Mouse (Mus musculus) neural tube, embryonic 13.5 days (tissue): Measurements from ENCODE around the gene Aes. TPM values are rescaled to one million over a fixed set of nuclear protein-coding genes. Genes with fewer than 3 reads are reported as not detected.

Experiments
- ATAC-seq: fragments of 200-750 bp; cut with Nextera tagmentation; 2 replicates; pipeline ENCODE4 v1.8.0; 2017; ENCODE audit warnings: low read depth, mild to moderate bottlenecking, moderate TSS enrichment, moderate library complexity
- H3K27ac ChIP-seq: fragments of 300-500 bp; sonication (generic); replicated peaks from 2 replicates; pipeline ENCODE4 v1.5.1; 2015; ENCODE audit warnings: moderate library complexity, mild to moderate bottlenecking, inconsistent platforms
- H3K27me3 ChIP-seq: fragments of 300-500 bp; sonication (generic); 2 replicates; pipeline ENCODE4 v1.6.1; 2015; ENCODE audit warnings: mild to moderate bottlenecking, inconsistent platforms
- H3K36me3 ChIP-seq: fragments of 300-500 bp; sonication (generic); 2 replicates; pipeline ENCODE4 v1.6.1; 2015; ENCODE audit warnings: mild to moderate bottlenecking, inconsistent platforms
- H3K4me1 ChIP-seq: fragments of 300-500 bp; sonication (generic); replicated peaks from 2 replicates; pipeline ENCODE4 v1.6.1; 2015; ENCODE audit warnings: inconsistent platforms
- H3K4me2 ChIP-seq: fragments of 300-500 bp; sonication (generic); 2 replicates; pipeline ENCODE4 v1.6.1; 2015; ENCODE audit warnings: inconsistent platforms, mild to moderate bottlenecking, moderate library complexity
- H3K4me3 ChIP-seq: fragments of 300-500 bp; sonication (generic); 2 replicates; pipeline ENCODE4 v1.5.1; 2015; ENCODE audit warnings: mild to moderate bottlenecking, inconsistent platforms
- H3K9ac ChIP-seq: fragments of 300-500 bp; sonication (generic); 2 replicates; pipeline ENCODE4 v1.6.1; 2015; ENCODE audit warnings: moderate library complexity, mild to moderate bottlenecking, inconsistent platforms
- H3K9me3 ChIP-seq: fragments of 300-500 bp; sonication (generic); 2 replicates; pipeline ENCODE4 v1.6.1; 2016; ENCODE audit warnings: inconsistent platforms
- WGBS: fragments of 180-500 bp; shearing (Covaris S2); methylation state at CpG from one replicate; pipeline ENCODE4 v1.1.7; 2015; 5-methylcytosine and 5-hydroxymethylcytosine counted together
- polyA plus RNA-seq: library from polyadenylated mRNA; unstranded; fragments of >200 nt; fragmentation: Nextera tagmentation; extraction: Ambion mirVana; gene quantifications from 2 replicates; pipeline ENCODE4 v1.2.1, GENCODE M21; 2015

Aes gene
- polyA plus RNA-seq, 1 experiment from 2014 or later: 635 TPM

DNA sequence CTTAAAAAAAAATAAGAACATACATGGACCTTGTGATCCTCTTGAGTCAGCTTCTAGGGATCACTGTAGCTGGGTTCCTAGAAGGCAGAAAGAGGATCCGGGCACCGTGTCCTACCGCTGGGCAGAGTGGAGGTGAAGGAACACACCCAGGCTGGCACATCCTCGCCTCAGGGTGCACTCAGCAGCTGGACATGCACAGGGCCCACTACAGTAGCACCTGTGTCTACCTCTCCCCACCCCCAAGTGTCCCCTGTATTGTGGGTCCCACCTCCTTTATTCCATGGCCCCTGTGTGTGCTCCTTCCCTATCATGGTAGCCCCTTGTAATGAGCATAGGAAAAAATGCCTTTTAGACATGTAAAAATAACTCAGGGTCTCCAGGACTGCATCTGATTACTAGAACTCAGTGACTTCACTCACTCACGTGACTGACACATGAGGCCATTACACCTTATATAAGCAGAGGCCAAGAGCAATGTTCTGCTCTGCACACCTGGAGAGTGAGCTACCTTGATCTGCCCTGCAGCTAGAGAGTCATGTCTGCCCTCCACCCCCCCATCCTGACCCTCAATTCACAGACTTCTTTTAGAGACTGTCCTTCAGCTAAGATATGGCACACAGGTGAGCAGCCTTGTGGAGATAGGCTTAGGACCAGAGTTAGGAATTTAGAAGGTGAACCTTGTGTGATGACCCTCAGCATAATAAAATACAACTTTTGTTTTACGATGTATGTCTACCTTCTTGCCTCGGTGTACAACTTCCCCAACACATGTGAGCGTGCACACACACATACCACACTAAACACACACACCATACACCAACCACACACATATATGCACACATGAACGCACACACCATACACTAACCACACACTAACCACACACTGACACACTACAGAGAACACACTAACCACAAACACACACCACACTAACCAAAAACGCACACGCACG, 45.0 kb downstream of the Aes start:
- Histone ChIP-seq H3K27me3 (peaks cover 16% of the 10 kb centered on the region), H3K36me3 (0 out of 2 replicates have a peak, but pooled peaks cover 1% of the 10 kb centered on the region), H3K4me1 (peaks cover 47% of the 10 kb centered on the region), H3K9ac (peak overlapping the region; percentile 47), H3K4me3 (no peak overlapping the region), H3K9me3 (no peaks in the 10 kb centered on the region), H3K4me2 (peak overlapping the region; percentile 59; the same call in 1 of the 2 replicates), H3K27ac (no peak overlapping the region; the same call in 1 of the 2 replicates)
- peak; percentile 2; the same call in 1 of the 2 replicates for ATAC-seq
- 82% methylated on average over 12 of the region's 12 CpGs for WGBS

DNA sequence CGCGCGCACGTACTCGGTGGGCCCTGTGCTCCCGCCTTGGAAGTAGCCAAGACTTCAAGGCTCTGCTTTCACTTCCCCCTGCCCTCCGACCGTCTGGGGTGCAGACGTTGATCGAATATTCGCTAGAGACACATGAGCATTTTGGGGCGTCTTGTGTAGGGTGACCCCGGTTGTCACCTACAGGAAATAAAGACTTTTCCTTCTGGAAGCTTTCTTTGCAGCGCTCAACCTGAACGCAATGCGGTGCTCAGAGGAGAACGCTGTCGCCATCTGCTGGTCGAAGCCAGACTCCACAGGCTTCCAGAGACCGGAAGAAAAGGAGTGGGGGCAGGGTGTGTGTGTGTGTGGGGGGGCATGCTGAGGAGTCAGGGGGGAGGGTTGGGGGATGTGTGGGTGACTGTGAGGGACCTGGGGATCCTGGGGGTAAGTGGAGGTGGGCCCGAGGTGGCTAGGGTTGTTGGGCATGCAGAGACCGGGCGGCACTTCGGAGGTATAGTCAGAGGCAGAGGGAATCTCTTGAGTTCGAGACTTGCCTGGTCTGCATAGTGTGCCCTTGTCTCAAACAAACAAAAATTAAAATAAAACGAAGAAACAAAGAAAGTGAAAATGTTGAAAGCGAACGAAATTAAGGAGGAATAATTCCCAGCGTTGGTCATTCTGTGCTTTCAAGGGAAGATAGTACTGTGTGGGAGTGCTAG, 45.8 kb downstream of the Aes start:
- Histone ChIP-seq H3K36me3 (0 out of 2 replicates have a peak, but pooled peaks cover 3% of the 10 kb centered on the region), H3K4me3 (peak overlapping the region; percentile 36), H3K27me3 (peaks cover 8% of the 10 kb centered on the region; the same call in 1 of the 2 replicates), H3K4me2 (peak overlapping the region; percentile 59), H3K9me3 (no peaks in the 10 kb centered on the region), H3K4me1 (peaks cover 47% of the 10 kb centered on the region), H3K27ac (peak overlapping the region; percentile 91), H3K9ac (peak overlapping the region; percentile 62)
- WGBS: 20% methylated on average over 29 of the region's 29 CpGs
- peak; percentile 15 for ATAC-seq

DNA sequence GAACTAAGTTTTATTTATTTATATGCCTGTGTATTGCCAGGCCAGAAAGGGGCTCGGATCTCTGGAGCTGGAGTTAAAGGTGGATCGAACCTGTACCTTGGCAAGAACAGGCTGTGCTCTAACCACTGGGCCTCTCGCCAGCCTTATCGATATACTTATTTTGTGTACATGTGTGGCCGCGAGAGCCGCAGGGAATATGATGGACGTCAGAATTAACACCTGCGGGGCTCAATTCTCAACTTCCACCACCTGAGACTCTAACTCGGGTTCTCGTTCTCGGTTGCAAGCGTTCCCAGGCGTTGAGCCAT, 46.3 kb downstream of the Aes start:
- ATAC-seq: peak; percentile 25
- 5% methylated on average over 14 of the region's 14 CpGs for WGBS
- Histone ChIP-seq H3K4me1 (peaks cover 45% of the 10 kb centered on the region), H3K27me3 (peaks cover 6% of the 10 kb centered on the region; the same call in 1 of the 2 replicates), H3K9me3 (no peaks in the 10 kb centered on the region), H3K36me3 (0 out of 2 replicates have a peak, but pooled peaks cover 3% of the 10 kb centered on the region), H3K4me2 (peak overlapping the region; percentile 59), H3K9ac (peak overlapping the region; percentile 62), H3K4me3 (peak overlapping the region; percentile 36), H3K27ac (peak overlapping the region; percentile 91)

DNA sequence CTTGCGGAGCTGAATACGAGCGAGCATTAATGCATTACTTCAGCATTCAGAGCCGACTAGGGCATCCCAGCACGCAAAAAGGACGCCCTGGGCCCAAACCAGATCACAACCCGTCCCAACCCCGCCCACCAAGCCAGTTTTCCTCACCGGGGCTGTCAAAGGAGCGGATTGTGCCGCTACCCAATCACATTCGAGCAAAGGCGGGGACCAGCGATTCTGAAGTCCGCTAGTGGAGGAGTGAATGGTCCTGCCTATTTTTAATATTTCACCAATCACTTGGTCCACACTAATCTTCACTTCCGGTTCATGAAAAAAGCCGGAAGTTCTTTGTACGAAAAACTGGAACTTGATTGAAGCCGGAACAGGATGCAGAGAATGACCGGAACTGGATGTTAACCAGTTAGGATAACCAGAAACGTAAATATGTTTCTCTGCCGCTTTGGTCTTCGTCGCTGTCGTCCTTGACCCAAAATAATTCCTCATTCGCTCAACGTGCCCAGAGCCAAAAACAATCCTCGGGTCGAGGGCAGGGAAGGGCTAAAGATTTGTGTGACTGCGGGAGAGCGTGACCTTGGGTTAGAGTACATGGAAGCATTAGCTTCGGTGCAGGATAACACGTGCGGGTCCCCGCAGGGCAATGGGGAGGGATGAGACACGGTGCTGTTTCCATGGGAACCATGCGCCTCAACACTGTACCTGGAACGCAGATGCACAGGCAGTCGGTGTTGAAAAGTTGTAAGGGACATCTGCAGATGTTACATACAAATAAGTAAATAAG, 46.9 kb downstream of the Aes start, which contains the start of gene BC025920:
Gene BC025920, plus strand, starts transcription at position 297 of the 778 bp plus-strand sequence.
- Histone ChIP-seq H3K9ac (peak within 1 kb of the TSS; percentile 70), H3K4me3 (peak within 1 kb of the TSS; percentile 51), H3K27ac (peak within 1 kb of the TSS; percentile 91), H3K36me3 (0 out of 2 replicates have a peak, but pooled peaks cover 3% of the 10 kb centered on the region), H3K9me3 (no peaks in the 10 kb centered on the region), H3K4me2 (peak within 1 kb of the TSS; percentile 76), H3K4me1 (peaks cover 40% of the 10 kb centered on the region), H3K27me3 (peaks cover 6% of the 10 kb centered on the region; the same call in 1 of the 2 replicates)
- WGBS: under 1% methylated on average over 39 of the region's 39 CpGs
- ATAC-seq: peak; percentile 85

DNA sequence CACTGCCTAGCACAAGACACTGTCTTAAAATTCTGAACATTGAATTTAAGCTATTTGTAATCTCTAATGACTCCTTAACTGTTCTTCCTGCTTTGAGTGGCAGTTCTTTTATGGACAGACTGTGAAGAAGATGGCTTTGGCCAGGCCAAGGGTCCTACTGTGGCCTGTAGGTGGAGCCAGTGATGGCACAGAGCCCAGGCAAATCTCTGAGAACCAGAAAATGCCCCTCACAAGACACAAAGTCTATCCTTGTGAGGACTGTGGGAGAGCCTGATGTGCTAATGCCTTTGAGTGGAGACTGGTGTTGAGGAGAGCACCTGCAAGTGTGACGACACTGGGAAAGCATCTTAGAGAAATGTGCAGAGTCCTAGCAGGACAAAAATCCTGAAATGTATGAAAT, 49.0 kb downstream of the Aes start:
- ATAC-seq: no peak
- H3K27ac ChIP-seq: no peak overlapping the region
- no peaks in the 10 kb centered on the region; the same call in 1 of the 2 replicates for H3K27me3 ChIP-seq
- WGBS: 95% methylated on average over 1 of the region's 1 CpGs
- H3K9ac ChIP-seq: no peak overlapping the region
- H3K4me3 ChIP-seq: no peak overlapping the region
- H3K9me3 ChIP-seq: no peaks in the 10 kb centered on the region
- H3K36me3 ChIP-seq: 0 out of 2 replicates have a peak, but pooled peaks cover 3% of the 10 kb centered on the region
- H3K4me2 ChIP-seq: no peak overlapping the region
- H3K4me1 ChIP-seq: peaks cover 23% of the 10 kb centered on the region

DNA sequence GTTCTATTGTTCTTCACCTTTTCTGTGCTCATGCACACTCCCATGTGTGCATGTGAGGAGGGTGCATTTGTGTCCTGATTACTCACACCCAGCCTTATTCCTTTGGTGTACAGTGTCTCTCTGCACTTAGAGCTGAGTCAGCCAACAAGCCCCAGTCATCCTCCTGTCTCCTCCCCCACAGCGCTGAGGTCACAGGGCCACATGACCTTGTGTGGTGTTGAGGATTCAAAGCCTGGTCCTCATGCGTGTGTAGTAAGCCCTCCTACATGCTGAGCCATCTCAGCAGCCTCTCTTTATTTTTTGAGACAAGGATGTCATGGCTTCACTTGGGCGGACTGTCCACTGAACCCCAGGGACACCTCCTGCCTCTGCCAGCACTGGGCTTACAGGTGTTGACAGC, 53.5 kb downstream of the Aes start:
- H3K27me3 ChIP-seq: no peaks in the 10 kb centered on the region; the same call in 1 of the 2 replicates

DNA sequence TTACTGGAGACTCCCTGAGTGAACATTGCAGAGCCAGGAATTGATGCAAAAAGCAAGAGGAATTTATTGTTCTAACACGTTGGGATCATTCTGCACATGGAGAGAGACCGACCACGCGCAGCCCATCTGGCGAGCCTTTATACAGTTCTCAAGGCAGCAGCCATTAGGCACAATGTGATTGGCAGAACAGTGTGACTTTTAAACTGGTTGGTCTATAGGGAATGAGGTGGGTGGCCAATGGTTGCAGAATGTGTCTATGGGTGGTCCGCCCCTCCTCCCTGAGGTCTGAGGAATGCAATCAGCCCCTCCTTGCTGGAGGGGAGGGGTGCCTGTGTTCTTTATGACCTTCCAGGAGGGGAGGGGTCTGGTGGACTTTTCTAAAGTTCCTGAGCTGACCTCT, 56.2 kb downstream of the Aes start:
- Histone ChIP-seq H3K36me3 (peaks cover 3% of the 10 kb centered on the region; the same call in 1 of the 2 replicates), H3K9ac (no peak overlapping the region), H3K4me3 (no peak overlapping the region), H3K27me3 (no peaks in the 10 kb centered on the region; the same call in 1 of the 2 replicates), H3K9me3 (no peaks in the 10 kb centered on the region), H3K27ac (no peak overlapping the region), H3K4me2 (0 out of 2 replicates have a peak overlapping the region, but pooled peaks have one; percentile 7), H3K4me1 (no peaks in the 10 kb centered on the region)
- 24% methylated on average over 6 of the region's 6 CpGs for WGBS
- ATAC-seq: no peak

More for the DNA sequence above, 53.5 kb downstream of the Aes start:
- Histone ChIP-seq H3K4me3 (no peak overlapping the region), H3K9me3 (no peaks in the 10 kb centered on the region), H3K9ac (no peak overlapping the region), H3K4me2 (no peak overlapping the region), H3K27ac (no peak overlapping the region), H3K4me1 (no peaks in the 10 kb centered on the region), H3K36me3 (0 out of 2 replicates have a peak, but pooled peaks cover 3% of the 10 kb centered on the region)
- no peak for ATAC-seq
- WGBS: 60% methylated on average over 3 of the region's 3 CpGs

Other genes starting within 250 kb of the Aes start
- gene Cactin, start 238.4 kb upstream of the Aes start, polyA plus RNA-seq: 32.5 and 42.5 TPM in 2 replicates
- gene Tbxa2r, start 230.8 kb upstream of the Aes start, polyA plus RNA-seq: 4.5 and 4.8 TPM in 2 replicates
- gene Gipc3, start 216.2 kb upstream of the Aes start, polyA plus RNA-seq: not detected in 2 replicates
- 46.5 and 51.5 TPM in 2 replicates for gene Hmg20b, start 209.0 kb upstream of the Aes start, polyA plus RNA-seq
- gene Mfsd12, start 202.0 kb upstream of the Aes start, polyA plus RNA-seq: 16.5 and 17.8 TPM in 2 replicates
- 0.68 and 0.87 TPM in 2 replicates for gene 4930404N11Rik, start 193.7 kb upstream of the Aes start, polyA plus RNA-seq
- gene Fzr1, start 181.0 kb upstream of the Aes start, polyA plus RNA-seq: 105 and 112 TPM in 2 replicates
- gene Dohh, start 175.1 kb upstream of the Aes start, polyA plus RNA-seq: 72.2 and 75.2 TPM in 2 replicates
- gene Gm48551, start 175.0 kb upstream of the Aes start, polyA plus RNA-seq: 5.2 and 8.2 TPM in 2 replicates
- gene Gm48552, start 170.5 kb upstream of the Aes start, polyA plus RNA-seq: 1.3 and 2.5 TPM in 2 replicates
- 1.8 and 3.1 TPM in 2 replicates for gene Smim24, start 166.4 kb upstream of the Aes start, polyA plus RNA-seq
- gene Nfic, start 103.9 kb upstream of the Aes start, polyA plus RNA-seq: 27.1 and 27.9 TPM in 2 replicates
- 52.7 and 56.1 TPM in 2 replicates for gene Celf5, start 76.8 kb upstream of the Aes start, polyA plus RNA-seq
- 68.7 and 68.8 TPM in 2 replicates for gene Ncln, start 63.1 kb upstream of the Aes start, polyA plus RNA-seq
- 0.36 and 0.64 TPM in 2 replicates for gene S1pr4, start 59.4 kb upstream of the Aes start, polyA plus RNA-seq
- 1.3 and 1.9 TPM in 2 replicates for gene Gna15, start 35.3 kb upstream of the Aes start, polyA plus RNA-seq
- 78.8 and 81.6 TPM in 2 replicates for gene Gna11, start 14.3 kb upstream of the Aes start, polyA plus RNA-seq
- gene Tle2, start 15.1 kb downstream of the Aes start, polyA plus RNA-seq: 31.1 and 32.9 TPM in 2 replicates
- 4.9 and 6.2 TPM in 2 replicates for gene Tle6, start 41.6 kb downstream of the Aes start, polyA plus RNA-seq
- gene BC025920, start 46.8 kb downstream of the Aes start, polyA plus RNA-seq: 2.5 and 3.3 TPM in 2 replicates
- 56.2 and 57.6 TPM in 2 replicates for gene Sirt6, start 68.3 kb downstream of the Aes start, polyA plus RNA-seq
- gene Ankrd24, start 69.1 kb downstream of the Aes start, polyA plus RNA-seq: 10.6 and 11.8 TPM in 2 replicates
- gene Gm10778, start 89.6 kb downstream of the Aes start, polyA plus RNA-seq: 6.6 and 9.2 TPM in 2 replicates
- gene Zfp433, start 145.3 kb downstream of the Aes start, polyA plus RNA-seq: 19.7 and 25.6 TPM in 2 replicates
- gene Gm3055, start 211.7 kb downstream of the Aes start, polyA plus RNA-seq: 16.3 and 16.6 TPM in 2 replicates